Mouse (Mus musculus): Measurements from ENCODE around the gene Hs6st2.
A peak's percentile ranks its signal among the peaks of the same experiment; 100 is the strongest.

DNA sequence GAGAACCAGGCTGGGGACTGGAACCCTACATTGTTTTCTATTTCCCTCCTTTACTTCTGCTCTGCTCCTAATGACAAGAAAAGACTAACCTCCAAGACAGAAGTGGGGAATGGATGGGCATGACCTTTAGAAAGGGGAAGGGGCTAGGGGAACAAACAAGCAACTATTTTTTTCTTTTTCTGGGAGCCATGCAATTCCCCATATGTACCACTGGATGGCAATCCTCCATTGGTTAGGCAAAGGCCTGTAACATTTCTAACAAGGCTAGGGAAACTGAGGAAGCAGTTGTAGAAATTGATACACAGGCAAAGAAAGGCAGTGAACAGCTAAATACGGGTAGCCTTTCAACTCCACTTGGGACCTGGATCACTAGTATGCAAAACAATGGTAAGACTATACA, 183.8 kb downstream of the Hs6st2 start:
- TF ChIP-seq CTCF (IDR thresholded peaks at IDR 0.05; ENCODE audit: low read depth) (0 out of 2 replicates have a peak, but pooled peaks have one; percentile 14), EP300 (IDR thresholded peaks at IDR 0.05; ENCODE audit: low read depth) (no peak)
